Mouse (Mus musculus) inflammation-experienced regulatory T-cells (primary cell): ENCODE measurements around the gene Actbl2. TPM values are rescaled to one million over a fixed set of nuclear protein-coding genes. Genes with fewer than 3 reads are reported as not detected.

ENCODE experiments used
- polyA plus RNA-seq, 2 experiments: library from polyadenylated mRNA; unstranded; fragments of 100-300 nt; shearing (Covaris generic); gene quantifications; one replicate each; pipeline ENCODE4 v1.2.1; 2017

The Actbl2 gene
- polyA plus RNA-seq = not detected

GRCm38 (mm10) chr13:111254713-111255112 is at the start of gene Actbl2:
Gene Actbl2, plus strand, starts transcription at chr13:111255013.

Other genes starting within 250 kb of the Actbl2 start
- 100 to 1,000 TPM; 143 to 169 TPM for gene Gpbp1, start 235.1 kb downstream of the Actbl2 start, polyA plus RNA-seq